Mouse (Mus musculus) heart, postnatal 0 days (tissue): ENCODE data around the gene Trim27. TPM values are rescaled to one million over a fixed set of nuclear protein-coding genes. Genes with fewer than 3 reads are reported as not detected.

ENCODE experiments used
- ATAC-seq: fragments of 200-750 bp; cut with Nextera tagmentation; 2 replicates; pipeline ENCODE4 v1.8.0; 2017; ENCODE audit warnings: low read depth, moderate number of reproducible peaks, moderate library complexity; ENCODE audit not compliant: insufficient read depth
- DNase-seq: peaks from one replicate; pipeline ENCODE4 v3.0.0-alpha.2; 2016; ENCODE audit warnings: low spot score
- H3K27ac ChIP-seq: fragments of 300-500 bp; sonication (generic); 2 replicates; pipeline ENCODE4 v1.5.1; 2014; ENCODE audit warnings: low read depth, mild to moderate bottlenecking
- H3K27me3 ChIP-seq: fragments of 300-500 bp; sonication (generic); 2 replicates; pipeline ENCODE4 v1.6.1; 2014; ENCODE audit warnings: low read length, mixed read lengths; ENCODE audit not compliant: control insufficient read depth, insufficient read depth
- H3K36me3 ChIP-seq: fragments of 300-500 bp; sonication (generic); replicated peaks from 2 replicates; pipeline ENCODE4 v1.6.1; 2014; ENCODE audit warnings: low read length, mixed read lengths; ENCODE audit not compliant: control insufficient read depth, insufficient read depth
- H3K4me1 ChIP-seq: fragments of 300-500 bp; sonication (generic); 2 replicates; pipeline ENCODE4 v1.6.1; 2014; ENCODE audit warnings: antibody characterized with exemption; ENCODE audit not compliant: control insufficient read depth, insufficient read depth
- H3K4me2 ChIP-seq: fragments of 300-500 bp; sonication (generic); 2 replicates; pipeline ENCODE4 v1.6.1; 2014; ENCODE audit warnings: low read depth, mild to moderate bottlenecking, low read length, moderate library complexity
- H3K4me3 ChIP-seq: fragments of 300-500 bp; sonication (generic); 2 replicates; pipeline ENCODE4 v1.5.1; 2014; ENCODE audit warnings: low read depth, low read length
- H3K9ac ChIP-seq: fragments of 300-500 bp; sonication (generic); replicated peaks from 2 replicates; pipeline ENCODE4 v1.6.1; 2014; ENCODE audit warnings: low read depth, low read length, mixed read lengths
- H3K9me3 ChIP-seq: fragments of 300-500 bp; sonication (generic); replicated peaks from 2 replicates; pipeline ENCODE4 v1.6.1; 2016; ENCODE audit warnings: low read length; ENCODE audit not compliant: control insufficient read depth
- CTCF ChIP-seq: IDR thresholded peaks from 2 replicates; pipeline ENCODE4 v1.5.1; 2016; ENCODE audit warnings: antibody characterized with exemption, control low read depth, low read depth
- EP300 ChIP-seq: IDR thresholded peaks from 2 replicates; pipeline ENCODE4 v1.6.1; 2016; ENCODE audit warnings: antibody characterized with exemption, low read depth
- WGBS: fragments of 180-500 bp; shearing (Covaris S2); extraction: QIAGEN DNeasy Blood & Tissue Kit; methylation state at CpG from one replicate; pipeline ENCODE4 v1.1.7; 2014; 5-methylcytosine and 5-hydroxymethylcytosine counted together
- polyA plus RNA-seq: library from polyadenylated mRNA; unstranded; fragments of >200 nt; fragmentation: Nextera tagmentation; extraction: Ambion mirVana; gene quantifications from 2 replicates; pipeline ENCODE4 v1.2.1, GENCODE M21; 2015
- total RNA-seq: library from RNA; depleted of rRNA; stranded (reverse); fragments of >200 nt; gene quantifications from 2 replicates; pipeline ENCODE4 v1.2.3, GENCODE M21; 2014; ENCODE audit warnings: low replicate concordance

The Trim27 gene
- total and polyA plus RNA-seq, 2 experiments from 2014 or later: 35.3 to 58.2 TPM

DNA sequence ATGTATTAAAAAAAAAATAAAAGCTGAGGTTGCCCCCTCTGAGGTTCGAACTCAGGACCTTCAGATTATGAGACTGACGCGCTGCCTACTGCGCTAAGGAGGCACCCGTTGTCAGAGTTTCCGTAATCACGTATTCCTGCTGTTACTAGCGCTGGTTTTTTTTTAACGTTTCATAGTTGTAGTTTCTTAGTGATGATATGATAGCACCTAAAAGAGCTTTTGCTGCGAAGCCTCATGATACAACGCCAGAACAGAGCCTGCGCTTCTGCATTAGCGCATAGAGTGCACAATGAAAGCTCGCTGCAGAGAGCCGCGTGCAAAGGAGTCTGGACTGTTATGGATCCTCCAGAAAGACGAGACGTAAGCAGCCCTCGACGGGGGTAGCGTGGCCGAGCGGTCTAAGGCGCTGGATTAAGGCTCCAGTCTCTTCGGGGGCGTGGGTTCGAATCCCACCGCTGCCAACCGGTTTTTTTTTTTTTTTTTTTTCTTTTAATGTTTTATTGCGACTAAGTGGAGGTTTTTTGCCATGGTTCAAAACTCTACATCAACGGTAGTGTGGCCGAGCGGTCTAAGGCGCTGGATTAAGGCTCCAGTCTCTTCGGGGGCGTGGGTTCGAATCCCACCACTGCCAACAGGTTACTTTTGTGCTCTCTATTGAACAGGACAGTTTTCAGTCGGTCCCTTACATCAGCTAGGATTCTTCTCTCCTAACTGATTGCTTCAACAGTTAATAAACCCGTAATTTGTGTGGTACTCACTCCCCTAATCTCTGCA is 9.4 kb upstream of the Trim27 start:
- WGBS: 2% methylated on average over 39 of the region's 39 CpGs
- Histone ChIP-seq H3K4me3 (peak overlapping the region; percentile 64), H3K4me2 (peak overlapping the region; percentile 84), H3K27me3 (no peaks in the 10 kb centered on the region), H3K27ac (peak overlapping the region; percentile 69; the same call in 1 of the 2 replicates), H3K4me1 (peaks cover 7% of the 10 kb centered on the region), H3K9ac (no peak overlapping the region), H3K9me3 (no peaks in the 10 kb centered on the region), H3K36me3 (no peaks in the 10 kb centered on the region)
- ATAC-seq (peak; percentile 71), DNase-seq (peak; percentile 63)
- no peak for TF ChIP-seq EP300
- TF ChIP-seq CTCF: no peak

DNA sequence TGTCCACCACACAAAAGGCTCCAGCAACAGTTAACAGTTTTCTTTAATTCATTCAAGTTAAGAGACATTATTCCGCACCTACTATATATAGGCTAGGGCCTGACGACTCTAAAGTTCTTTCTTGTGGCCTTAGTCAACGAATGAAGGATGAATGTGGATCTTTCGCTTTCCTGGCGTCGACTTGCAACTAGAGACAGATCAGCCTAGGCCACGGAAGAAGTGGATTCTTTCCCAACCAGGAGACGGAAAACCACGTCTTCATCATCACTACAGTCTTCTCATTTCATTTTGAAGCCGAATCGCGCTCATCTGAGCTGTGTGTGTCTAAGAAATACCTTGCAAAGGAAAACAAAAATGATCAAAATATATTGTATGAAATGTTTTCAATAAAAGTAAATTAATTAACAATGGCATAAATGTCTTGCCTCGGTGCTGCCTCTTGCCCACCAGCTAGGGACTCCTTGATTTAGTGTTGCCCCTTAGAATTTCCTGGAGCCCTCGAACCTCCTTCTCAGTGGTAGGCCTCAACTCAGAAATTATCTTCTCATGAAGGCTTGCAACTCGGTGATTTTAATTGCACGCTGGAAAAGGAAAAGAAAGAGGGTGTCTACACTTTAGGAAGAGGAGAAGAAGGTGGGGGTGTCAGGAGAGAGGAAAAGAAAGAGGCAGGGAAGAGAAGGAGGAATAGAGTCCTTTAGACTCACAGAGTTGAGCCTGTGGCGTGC is 8.7 kb upstream of the Trim27 start:
- ATAC-seq (no peak), DNase-seq (no peak)
- WGBS: 68% methylated on average over 17 of the region's 17 CpGs
- H3K9ac ChIP-seq: no peak overlapping the region
- peaks cover 7% of the 10 kb centered on the region for H3K4me1 ChIP-seq
- TF ChIP-seq CTCF (no peak), EP300 (no peak)
- H3K27ac ChIP-seq: no peak overlapping the region
- H3K4me3 ChIP-seq: no peak overlapping the region
- no peaks in the 10 kb centered on the region for H3K36me3 ChIP-seq
- no peaks in the 10 kb centered on the region for H3K27me3 ChIP-seq
- H3K9me3 ChIP-seq: no peaks in the 10 kb centered on the region
- H3K4me2 ChIP-seq: peak overlapping the region; percentile 76

DNA sequence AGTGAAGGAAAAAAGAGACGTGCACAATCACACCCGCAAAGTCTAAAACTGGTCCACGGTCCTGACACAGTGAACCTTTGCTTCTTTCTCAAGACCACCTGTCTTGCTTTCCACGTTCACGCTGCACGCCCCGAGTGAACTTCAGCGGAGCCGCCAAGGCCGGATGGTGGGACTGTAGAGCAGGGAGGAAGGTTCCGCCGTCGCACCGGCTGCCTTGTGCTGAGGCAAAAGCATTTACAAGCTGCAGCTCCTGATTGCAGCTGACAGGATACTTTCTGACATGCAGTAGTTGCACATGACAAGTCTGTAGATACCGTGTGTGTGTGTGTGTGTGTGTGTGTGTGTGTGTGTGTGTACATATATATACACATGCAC is 8.1 kb upstream of the Trim27 start:
- 10% methylated on average over 15 of the region's 15 CpGs for WGBS
- Histone ChIP-seq H3K27me3 (no peaks in the 10 kb centered on the region), H3K27ac (no peak overlapping the region), H3K4me3 (peak overlapping the region; percentile 22; the same call in 1 of the 2 replicates), H3K9ac (no peak overlapping the region), H3K4me1 (peaks cover 7% of the 10 kb centered on the region), H3K36me3 (no peaks in the 10 kb centered on the region), H3K4me2 (peak overlapping the region; percentile 76), H3K9me3 (no peaks in the 10 kb centered on the region)
- no peak for DNase-seq
- ATAC-seq: no peak
- TF ChIP-seq EP300 (no peak), CTCF (no peak)

DNA sequence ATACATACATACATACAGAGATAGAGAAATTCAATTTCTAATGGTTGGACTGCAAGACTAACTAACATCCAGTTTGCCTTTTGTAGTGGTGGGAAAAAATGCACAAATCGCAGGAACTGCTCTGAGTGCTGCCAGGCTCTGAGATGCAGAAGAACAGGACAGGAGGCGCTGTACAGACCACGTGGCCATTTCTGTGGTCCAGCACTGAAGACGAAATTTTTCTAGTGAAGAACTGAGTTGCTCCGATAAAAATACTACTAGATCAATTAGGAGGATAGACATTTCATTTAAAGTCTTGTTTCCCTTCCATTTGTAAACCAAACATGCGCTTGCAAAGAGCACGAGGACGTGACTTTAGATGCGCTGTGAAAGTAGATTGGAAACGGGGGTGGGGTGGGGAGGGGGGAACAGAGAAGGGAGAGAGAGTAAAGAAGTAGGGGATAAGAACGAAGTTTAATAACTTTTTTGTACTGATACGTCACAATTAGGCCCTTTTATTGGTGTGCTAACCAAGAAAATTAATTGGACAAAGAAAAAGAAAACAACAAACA is 7.6 kb upstream of the Trim27 start:
- TF ChIP-seq CTCF (0 out of 2 replicates have a peak, but pooled peaks have one; percentile 33), EP300 (no peak)
- H3K27ac ChIP-seq: no peak overlapping the region
- H3K27me3 ChIP-seq: no peaks in the 10 kb centered on the region
- under 1% methylated on average over 12 of the region's 12 CpGs for WGBS
- peak overlapping the region; percentile 76 for H3K4me2 ChIP-seq
- H3K9me3 ChIP-seq: no peaks in the 10 kb centered on the region
- no peak for ATAC-seq
- H3K36me3 ChIP-seq: no peaks in the 10 kb centered on the region
- peak; percentile 53 for DNase-seq
- H3K4me3 ChIP-seq: peak overlapping the region; percentile 53
- H3K4me1 ChIP-seq: peaks cover 7% of the 10 kb centered on the region
- no peak overlapping the region for H3K9ac ChIP-seq

DNA sequence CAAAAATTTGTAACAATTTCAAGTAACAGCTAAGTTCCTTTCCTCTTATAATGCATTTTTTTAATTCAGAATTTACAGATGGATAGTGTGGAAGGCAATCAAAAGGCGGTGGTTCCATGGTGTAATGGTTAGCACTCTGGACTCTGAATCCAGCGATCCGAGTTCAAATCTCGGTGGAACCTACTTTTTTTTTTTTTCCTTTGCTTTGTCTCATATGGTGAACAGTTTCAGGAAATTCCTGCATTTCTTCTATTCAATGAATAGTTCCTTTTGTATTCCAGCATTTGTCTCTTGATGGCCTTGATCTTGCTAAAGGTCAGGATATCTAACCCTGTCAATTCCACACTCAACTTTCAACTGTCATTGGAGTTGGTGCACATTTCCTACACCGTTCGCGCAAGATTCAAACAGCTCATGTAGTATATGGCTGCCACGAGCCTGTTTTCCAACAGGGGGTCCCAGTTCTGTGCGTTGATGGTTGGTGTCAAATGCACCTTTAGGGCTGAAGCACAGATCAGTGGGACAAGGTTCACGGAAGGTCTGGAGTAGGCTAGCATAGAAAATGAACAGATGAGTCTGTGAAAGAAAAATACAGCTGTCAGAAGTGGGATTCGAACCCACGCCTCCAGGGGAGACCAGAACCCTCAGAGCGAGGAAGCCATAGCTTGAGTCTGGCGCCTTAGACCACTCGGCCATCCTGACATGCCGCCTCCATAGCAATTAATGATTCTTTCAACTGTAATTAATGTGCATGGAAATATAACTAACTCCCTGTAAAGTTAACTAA is 6.8 kb upstream of the Trim27 start:
- Histone ChIP-seq H3K9ac (peak overlapping the region; percentile 28; the same call in 1 of the 2 replicates), H3K27ac (peak overlapping the region; percentile 61), H3K4me3 (peak overlapping the region; percentile 53), H3K4me2 (peak overlapping the region; percentile 76), H3K4me1 (peaks cover 7% of the 10 kb centered on the region), H3K27me3 (no peaks in the 10 kb centered on the region), H3K36me3 (no peaks in the 10 kb centered on the region), H3K9me3 (no peaks in the 10 kb centered on the region)
- DNase-seq (peak; percentile 52), ATAC-seq (peak; percentile 54)
- 0% methylated on average over 16 of the region's 16 CpGs for whole genome bisulfite sequencing
- TF ChIP-seq CTCF: no peak
- TF ChIP-seq EP300: no peak
